Mouse (Mus musculus): ENCODE data around the gene Pde10a. TPM values are rescaled to one million over a fixed set of nuclear protein-coding genes. Genes with fewer than 3 reads are reported as not detected.

Gene Pde10a
- polyA plus RNA-seq, 1 experiment from 2014 or later = 1.4 TPM

DNA sequence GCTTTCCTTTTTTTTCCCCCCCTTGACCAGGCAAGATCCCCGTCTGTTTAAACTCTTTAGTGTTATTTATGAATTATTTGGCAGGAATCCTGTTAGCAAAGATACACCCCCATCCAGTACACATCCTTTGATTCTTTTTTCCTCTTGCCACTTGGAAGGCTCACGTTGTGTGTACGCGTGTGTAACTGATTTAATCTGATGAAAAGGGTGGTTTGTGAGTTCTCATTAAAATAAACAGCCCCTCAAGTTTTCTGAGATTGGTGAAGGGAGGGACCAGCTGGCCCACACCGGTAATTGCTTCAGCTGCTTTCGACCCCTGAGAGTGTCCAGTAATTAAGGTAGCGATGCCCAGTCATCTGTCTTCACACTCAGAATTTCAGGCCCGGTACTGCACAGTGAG lies 347.4 kb downstream of the Pde10a start:
- no peak overlapping the region for H3K4me3 ChIP-seq
- H3K4me2 ChIP-seq = peak overlapping the region; percentile 45; the same call in 1 of the 2 replicates
- peaks cover 14% of the 10 kb centered on the region; the same call in 1 of the 2 replicates for H3K27me3 ChIP-seq
- H3K27ac ChIP-seq = no peak overlapping the region
- H3K4me1 ChIP-seq (replicated peaks) = peaks cover 8% of the 10 kb centered on the region
- no peaks in the 10 kb centered on the region for H3K9me3 ChIP-seq (replicated peaks)
- ATAC-seq (replicated peaks; ENCODE audit: insufficient number of reproducible peaks, insufficient read depth, low FRiP score, low read depth) = peak; percentile 4; the same call in 1 of the 2 replicates
- no peak overlapping the region for H3K9ac ChIP-seq
- 49% methylated on average over 8 of the region's 8 CpGs for WGBS
- no peaks in the 10 kb centered on the region for H3K36me3 ChIP-seq

DNA sequence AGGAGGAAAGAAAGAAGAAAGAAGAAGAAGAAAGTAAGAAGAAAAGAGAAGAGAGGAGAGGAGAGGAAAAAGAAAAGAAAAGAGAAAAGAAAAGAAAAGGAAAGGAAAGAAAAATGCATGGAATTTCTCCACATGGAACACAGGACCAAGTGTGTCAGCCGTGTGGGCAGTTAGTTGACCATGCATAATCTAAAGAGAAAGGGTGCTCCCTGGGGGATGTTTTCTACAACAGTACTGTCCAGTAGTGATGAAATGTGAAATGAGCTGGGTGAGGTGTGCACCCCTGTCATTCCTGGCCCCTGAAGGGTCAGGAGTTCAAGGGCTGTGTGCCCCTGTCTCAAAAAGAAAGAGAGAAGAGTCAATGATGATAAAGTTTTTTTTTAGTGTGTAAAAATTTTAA lies 352.9 kb downstream of the Pde10a start:
- Histone ChIP-seq H3K27ac (no peak overlapping the region), H3K36me3 (no peaks in the 10 kb centered on the region), H3K9me3 (replicated peaks) (no peaks in the 10 kb centered on the region), H3K9ac (no peak overlapping the region), H3K4me1 (replicated peaks) (no peaks in the 10 kb centered on the region), H3K4me3 (no peak overlapping the region), H3K27me3 (peaks cover 18% of the 10 kb centered on the region; the same call in 1 of the 2 replicates), H3K4me2 (no peak overlapping the region)
- 52% methylated on average over 1 of the region's 1 CpGs for WGBS
- ATAC-seq (replicated peaks; ENCODE audit: insufficient number of reproducible peaks, insufficient read depth, low FRiP score, low read depth) = no peak

DNA sequence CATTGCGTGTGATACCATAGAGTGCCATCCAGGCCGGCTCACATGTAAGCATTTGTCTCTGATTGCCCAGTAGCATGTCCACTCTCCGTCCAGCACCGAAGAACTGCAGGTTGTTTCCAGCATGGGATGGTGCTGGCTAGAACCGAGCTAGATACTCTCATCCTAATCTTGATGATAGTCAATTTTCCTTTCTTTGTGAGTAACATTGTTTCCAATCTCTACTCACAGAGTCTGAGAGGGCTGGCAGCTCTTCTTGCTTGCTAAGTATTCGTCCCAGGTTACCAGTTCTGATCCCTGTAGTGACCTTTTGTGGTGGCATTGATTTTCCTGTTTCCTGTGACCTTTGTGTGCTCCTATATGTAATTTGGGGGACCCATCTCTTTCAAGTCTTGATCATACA lies 356.5 kb downstream of the Pde10a start:
- H3K36me3 ChIP-seq = no peaks in the 10 kb centered on the region
- H3K27me3 ChIP-seq = peaks cover 9% of the 10 kb centered on the region; the same call in 1 of the 2 replicates
- H3K4me3 ChIP-seq = no peak overlapping the region
- no peak for ATAC-seq (replicated peaks; ENCODE audit: insufficient number of reproducible peaks, insufficient read depth, low FRiP score, low read depth)
- H3K4me2 ChIP-seq = no peak overlapping the region
- H3K9ac ChIP-seq = no peak overlapping the region
- H3K4me1 ChIP-seq (replicated peaks) = no peaks in the 10 kb centered on the region
- WGBS = 80% methylated on average over 6 of the region's 6 CpGs
- H3K9me3 ChIP-seq (replicated peaks) = no peaks in the 10 kb centered on the region
- no peak overlapping the region for H3K27ac ChIP-seq

DNA sequence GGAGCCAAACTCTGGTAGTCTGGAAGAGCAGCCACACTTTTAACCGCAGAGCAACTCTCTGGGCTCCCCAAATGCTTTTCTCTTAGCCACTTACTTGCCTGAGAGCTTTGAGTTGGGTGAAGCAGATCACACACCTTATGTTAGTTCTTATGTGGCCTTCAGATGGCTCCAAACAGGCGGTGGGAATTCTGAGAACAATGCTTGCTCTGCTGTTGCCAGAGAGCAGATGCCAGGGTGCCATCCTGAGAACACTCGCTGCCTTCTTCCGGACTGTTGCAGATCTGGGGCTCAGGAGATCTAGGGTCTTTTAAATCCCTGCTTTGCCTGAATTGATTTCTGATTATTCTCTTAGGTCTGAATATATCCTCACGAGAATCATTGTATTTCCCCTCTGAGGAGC lies 359.5 kb downstream of the Pde10a start:
- Histone ChIP-seq H3K9me3 (replicated peaks) (no peaks in the 10 kb centered on the region), H3K9ac (no peak overlapping the region), H3K36me3 (no peaks in the 10 kb centered on the region), H3K27me3 (peaks cover 4% of the 10 kb centered on the region; the same call in 1 of the 2 replicates), H3K4me1 (replicated peaks) (peaks cover 4% of the 10 kb centered on the region), H3K27ac (no peak overlapping the region), H3K4me3 (no peak overlapping the region), H3K4me2 (no peak overlapping the region)
- WGBS = 89% methylated on average over 5 of the region's 5 CpGs
- no peak for ATAC-seq (replicated peaks; ENCODE audit: insufficient number of reproducible peaks, insufficient read depth, low FRiP score, low read depth)

DNA sequence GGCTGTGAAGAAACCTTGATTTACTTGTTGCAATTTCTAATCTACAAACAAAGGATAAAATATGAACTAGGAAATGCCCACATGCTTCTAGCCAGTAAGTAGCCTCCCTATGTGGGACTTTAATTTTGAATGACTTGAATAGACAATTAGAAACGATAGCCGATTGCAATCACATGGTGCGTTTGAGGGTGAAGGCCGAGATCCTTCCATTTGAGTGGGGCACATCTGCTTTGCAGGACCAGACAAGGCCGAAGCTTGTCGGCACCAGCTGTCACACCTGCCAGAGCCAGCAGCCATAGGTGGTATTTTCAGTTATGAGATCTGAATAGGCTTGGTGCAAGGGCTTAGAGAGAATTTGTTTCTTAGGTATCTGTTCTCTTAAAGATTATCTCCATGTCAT lies 360.7 kb downstream of the Pde10a start:
- Histone ChIP-seq H3K4me2 (no peak overlapping the region), H3K9me3 (replicated peaks) (no peaks in the 10 kb centered on the region), H3K27ac (no peak overlapping the region), H3K36me3 (no peaks in the 10 kb centered on the region), H3K9ac (no peak overlapping the region), H3K4me1 (replicated peaks) (peaks cover 4% of the 10 kb centered on the region), H3K4me3 (no peak overlapping the region), H3K27me3 (peaks cover 4% of the 10 kb centered on the region; the same call in 1 of the 2 replicates)
- ATAC-seq (replicated peaks; ENCODE audit: insufficient number of reproducible peaks, insufficient read depth, low FRiP score, low read depth) = no peak
- 79% methylated on average over 6 of the region's 6 CpGs for WGBS

DNA sequence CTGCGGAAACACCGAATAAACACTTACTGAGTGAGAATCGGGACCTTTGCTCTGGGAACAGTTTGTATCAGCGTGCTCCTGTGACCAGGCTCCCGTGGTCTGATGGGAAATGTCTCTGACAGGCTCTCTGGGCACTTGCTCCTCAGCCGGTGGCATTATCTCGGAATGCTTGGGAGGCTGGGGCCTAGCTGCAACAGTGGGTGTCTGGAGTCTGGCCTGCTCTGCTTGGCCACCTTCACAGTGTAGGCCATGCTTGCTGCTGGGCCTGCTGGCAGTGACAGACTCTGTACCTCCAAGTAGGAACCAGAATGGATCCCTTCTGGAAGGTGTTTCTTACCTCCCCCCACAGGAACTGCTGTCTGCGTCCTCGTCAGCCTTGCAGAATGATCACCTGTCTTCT lies 362.9 kb downstream of the Pde10a start:
- peaks cover 6% of the 10 kb centered on the region for H3K4me1 ChIP-seq (replicated peaks)
- H3K27me3 ChIP-seq = no peaks in the 10 kb centered on the region
- H3K36me3 ChIP-seq = no peaks in the 10 kb centered on the region
- no peak for ATAC-seq (replicated peaks; ENCODE audit: insufficient number of reproducible peaks, insufficient read depth, low FRiP score, low read depth)
- no peaks in the 10 kb centered on the region for H3K9me3 ChIP-seq (replicated peaks)
- no peak overlapping the region for H3K4me3 ChIP-seq
- no peak overlapping the region for H3K27ac ChIP-seq
- no peak overlapping the region for H3K4me2 ChIP-seq
- H3K9ac ChIP-seq = no peak overlapping the region
- WGBS = 48% methylated on average over 9 of the region's 9 CpGs

DNA sequence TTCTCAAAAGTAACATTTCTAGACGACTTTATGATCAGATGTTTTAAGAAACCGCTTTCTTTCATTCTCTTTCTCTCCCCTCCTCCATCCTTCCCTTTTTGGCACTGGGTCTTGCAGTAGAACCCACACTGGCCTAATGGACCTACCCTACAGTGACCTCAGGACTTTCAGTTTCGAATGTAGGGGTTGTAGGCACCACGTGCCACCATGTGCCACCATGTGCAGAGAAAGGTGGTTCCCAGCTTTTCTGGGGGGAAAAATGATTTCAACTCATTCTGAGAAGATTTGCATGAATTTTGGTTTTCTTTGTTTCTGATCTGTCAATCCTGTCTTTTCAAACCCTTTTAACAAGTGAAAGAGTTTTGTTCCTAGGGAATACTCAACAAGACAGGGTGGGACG lies 363.5 kb downstream of the Pde10a start:
- H3K36me3 ChIP-seq = no peaks in the 10 kb centered on the region
- ATAC-seq (replicated peaks; ENCODE audit: insufficient number of reproducible peaks, insufficient read depth, low FRiP score, low read depth) = no peak
- H3K27me3 ChIP-seq = peaks cover 4% of the 10 kb centered on the region; the same call in 1 of the 2 replicates
- no peaks in the 10 kb centered on the region for H3K9me3 ChIP-seq (replicated peaks)
- H3K4me2 ChIP-seq = no peak overlapping the region
- H3K9ac ChIP-seq = no peak overlapping the region
- H3K4me1 ChIP-seq (replicated peaks) = peaks cover 10% of the 10 kb centered on the region
- H3K27ac ChIP-seq = no peak overlapping the region
- no peak overlapping the region for H3K4me3 ChIP-seq
- WGBS = 81% methylated on average over 5 of the region's 5 CpGs

DNA sequence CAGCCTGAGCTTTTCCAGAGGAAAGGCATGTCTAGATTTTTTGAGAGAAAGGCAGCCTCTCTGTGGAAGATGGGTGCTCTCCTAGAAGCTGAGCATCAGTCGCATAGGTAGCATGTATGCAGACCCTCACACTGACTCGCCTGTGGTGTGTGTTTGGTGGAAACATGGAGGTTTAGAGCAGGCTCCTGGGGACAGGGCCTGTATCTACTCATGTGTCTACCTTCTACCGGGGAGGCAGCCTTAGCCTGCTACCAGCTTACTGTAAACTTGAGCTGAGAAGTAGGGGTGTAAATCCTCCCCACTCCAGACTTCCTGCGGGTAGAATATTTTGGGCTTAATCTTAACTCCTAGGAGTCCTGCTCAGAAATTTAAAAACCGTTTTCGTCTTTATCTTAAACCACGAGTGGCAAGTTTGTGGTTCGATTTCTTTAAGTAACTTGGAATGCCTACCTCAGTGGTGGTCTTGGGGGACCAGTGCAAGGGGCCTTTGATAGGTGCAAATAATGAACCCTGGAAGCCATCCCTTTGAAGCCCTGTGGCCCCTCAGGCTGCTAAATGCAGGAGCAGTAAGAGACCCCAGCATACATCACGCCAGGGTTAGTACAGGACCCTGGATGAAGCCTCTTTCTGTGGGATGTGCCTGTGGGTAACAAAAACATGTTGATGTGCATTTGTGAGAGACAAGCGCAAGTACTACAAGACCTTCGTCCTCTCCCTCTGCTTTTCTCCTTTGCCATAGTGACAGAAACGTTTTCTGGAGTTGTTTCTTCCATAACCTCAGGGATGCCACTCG lies 367.2 kb downstream of the Pde10a start:
- Histone ChIP-seq H3K4me1 (replicated peaks) (peaks cover 20% of the 10 kb centered on the region), H3K9ac (no peak overlapping the region), H3K27me3 (peaks cover 6% of the 10 kb centered on the region), H3K36me3 (no peaks in the 10 kb centered on the region), H3K27ac (no peak overlapping the region), H3K4me3 (no peak overlapping the region), H3K4me2 (no peak overlapping the region), H3K9me3 (replicated peaks) (no peaks in the 10 kb centered on the region)
- no peak for ATAC-seq (replicated peaks; ENCODE audit: insufficient number of reproducible peaks, insufficient read depth, low FRiP score, low read depth)
- WGBS = 72% methylated on average over 13 of the region's 13 CpGs

DNA sequence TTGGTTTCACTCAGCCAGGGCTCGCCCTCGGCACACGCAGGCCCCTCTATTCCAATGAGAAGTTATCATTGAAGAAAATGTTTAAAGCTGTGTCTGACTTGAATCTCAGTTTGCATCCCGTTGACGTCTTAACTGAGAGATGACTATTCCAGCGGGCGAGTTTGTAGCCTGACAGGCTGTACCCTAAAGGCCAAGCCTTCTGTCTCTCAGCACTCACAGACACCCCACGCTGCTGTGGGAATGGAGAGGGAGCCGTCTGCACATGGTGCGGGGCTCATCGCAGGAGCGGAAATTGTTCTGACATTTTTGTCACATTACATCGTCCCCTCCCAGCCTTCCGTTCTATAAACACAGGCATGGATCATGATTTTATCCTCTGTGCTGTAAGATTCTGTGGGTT lies 370.8 kb downstream of the Pde10a start:
- no peaks in the 10 kb centered on the region for H3K36me3 ChIP-seq
- H3K9ac ChIP-seq = no peak overlapping the region
- H3K9me3 ChIP-seq (replicated peaks) = no peaks in the 10 kb centered on the region
- peaks cover 16% of the 10 kb centered on the region for H3K4me1 ChIP-seq (replicated peaks)
- H3K27me3 ChIP-seq = peaks cover 6% of the 10 kb centered on the region
- ATAC-seq (replicated peaks; ENCODE audit: insufficient number of reproducible peaks, insufficient read depth, low FRiP score, low read depth) = no peak
- no peak overlapping the region for H3K4me3 ChIP-seq
- no peak overlapping the region for H3K27ac ChIP-seq
- WGBS = 47% methylated on average over 14 of the region's 14 CpGs
- 0 out of 2 replicates have a peak overlapping the region, but pooled peaks have one; percentile 3 for H3K4me2 ChIP-seq

DNA sequence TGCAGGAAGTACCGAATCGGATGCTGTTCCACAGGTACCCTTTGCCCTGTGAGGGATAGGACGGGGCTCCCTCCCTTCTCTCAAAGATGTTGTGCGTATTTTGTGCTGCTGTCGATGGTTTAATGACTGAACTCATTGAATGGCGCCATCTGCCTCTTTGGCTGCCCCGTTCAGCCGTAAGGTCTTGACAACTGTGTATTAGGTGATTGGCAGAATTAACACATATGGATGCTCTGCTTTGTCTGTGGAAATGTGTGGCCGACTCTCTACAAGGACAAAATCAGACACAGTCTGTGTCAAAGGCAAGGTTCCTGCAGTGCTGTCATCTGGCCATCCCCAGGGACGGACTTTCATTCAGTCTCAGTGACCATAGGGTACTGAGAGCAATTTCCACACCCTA lies 372.6 kb downstream of the Pde10a start:
- Histone ChIP-seq H3K9ac (no peak overlapping the region), H3K27ac (no peak overlapping the region), H3K36me3 (no peaks in the 10 kb centered on the region), H3K4me3 (no peak overlapping the region), H3K4me2 (no peak overlapping the region), H3K9me3 (replicated peaks) (no peaks in the 10 kb centered on the region), H3K4me1 (replicated peaks) (peaks cover 16% of the 10 kb centered on the region), H3K27me3 (peaks cover 6% of the 10 kb centered on the region)
- ATAC-seq (replicated peaks; ENCODE audit: insufficient number of reproducible peaks, insufficient read depth, low FRiP score, low read depth) = no peak
- 88% methylated on average over 10 of the region's 10 CpGs for WGBS

DNA sequence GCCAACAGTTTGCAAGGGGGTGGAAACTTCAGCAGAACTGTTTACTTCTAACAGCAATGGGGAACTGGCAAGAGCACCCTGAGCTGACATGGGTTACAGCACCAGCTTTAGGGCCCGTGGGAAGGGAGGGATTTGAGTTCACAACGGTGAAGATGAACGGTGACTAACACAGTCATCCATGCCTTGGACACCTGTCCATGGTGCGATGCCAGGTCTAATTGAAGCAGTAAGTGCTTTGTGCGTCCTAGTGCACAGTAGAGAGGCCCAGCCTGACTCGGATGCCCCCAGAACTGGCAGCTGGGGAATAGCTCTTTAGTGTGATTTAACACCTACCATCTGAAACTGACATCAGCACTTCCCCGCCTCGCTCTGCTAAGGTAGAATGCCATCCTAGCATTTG lies 373.0 kb downstream of the Pde10a start:
- 89% methylated on average over 8 of the region's 8 CpGs for WGBS
- Histone ChIP-seq H3K4me3 (no peak overlapping the region), H3K4me1 (replicated peaks) (peaks cover 13% of the 10 kb centered on the region), H3K27me3 (peaks cover 6% of the 10 kb centered on the region), H3K9ac (no peak overlapping the region), H3K9me3 (replicated peaks) (no peaks in the 10 kb centered on the region), H3K36me3 (no peaks in the 10 kb centered on the region), H3K4me2 (no peak overlapping the region), H3K27ac (no peak overlapping the region)
- no peak for ATAC-seq (replicated peaks; ENCODE audit: insufficient number of reproducible peaks, insufficient read depth, low FRiP score, low read depth)

DNA sequence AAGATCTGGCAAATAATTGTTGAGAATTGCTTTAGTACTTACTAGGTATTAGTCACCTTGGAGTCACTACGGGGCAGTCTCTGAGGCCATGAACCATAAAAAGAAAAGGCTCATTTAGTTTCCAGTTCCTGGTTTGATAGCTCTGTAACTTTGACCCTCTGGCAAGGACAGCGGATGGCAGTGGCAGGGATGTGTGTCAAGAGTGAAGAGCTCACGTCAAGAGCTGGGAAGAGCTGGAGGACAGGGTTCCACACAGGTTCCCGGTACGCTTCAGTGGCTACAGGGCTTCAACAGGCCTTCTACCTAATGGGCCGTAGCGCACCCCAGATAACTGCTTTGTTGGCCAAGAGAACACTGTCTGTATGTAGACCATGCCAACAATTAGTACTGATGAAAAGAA lies 374.0 kb downstream of the Pde10a start:
- Histone ChIP-seq H3K27me3 (no peaks in the 10 kb centered on the region; the same call in 1 of the 2 replicates), H3K4me1 (replicated peaks) (peaks cover 10% of the 10 kb centered on the region), H3K27ac (no peak overlapping the region), H3K9me3 (replicated peaks) (no peaks in the 10 kb centered on the region), H3K36me3 (no peaks in the 10 kb centered on the region), H3K4me2 (no peak overlapping the region), H3K9ac (no peak overlapping the region), H3K4me3 (no peak overlapping the region)
- WGBS = 73% methylated on average over 7 of the region's 7 CpGs
- no peak for ATAC-seq (replicated peaks; ENCODE audit: insufficient number of reproducible peaks, insufficient read depth, low FRiP score, low read depth)
